Mouse (Mus musculus): ENCODE measurements around the gene Iqsec1. TPM values are rescaled to one million over a fixed set of nuclear protein-coding genes. Genes with fewer than 3 reads are reported as not detected.

Iqsec1 gene
- polyA plus RNA-seq, 1 experiment from 2014 or later: 14.6 TPM

- H3K9ac ChIP-seq (ENCODE audit: low read length): no peak overlapping the region
- H3K27me3 ChIP-seq (ENCODE audit: control insufficient read depth, insufficient read depth, low read length): no peaks in the 10 kb centered on the region
- H3K4me3 ChIP-seq (ENCODE audit: low read depth, low read length): no peak overlapping the region
- H3K27ac ChIP-seq (ENCODE audit: low read depth, low read length): no peak overlapping the region
- ATAC-seq (ENCODE audit: low FRiP score) (peak; percentile 62; the same call in 1 of the 2 replicates), DNase-seq (ENCODE audit: low spot score, missing footprints) (peak; percentile 83)
- H3K4me1 ChIP-seq (ENCODE audit: control insufficient read depth, insufficient read depth, low read length): peaks cover 25% of the 10 kb centered on the region
- 7% methylated on average over 5 of the region's 5 CpGs for WGBS
- no peak overlapping the region for H3K4me2 ChIP-seq
- H3K36me3 ChIP-seq (ENCODE audit: control insufficient read depth, insufficient read depth, low read length): no peaks in the 10 kb centered on the region
- H3K9me3 ChIP-seq (ENCODE audit: control insufficient read depth, low read length): no peaks in the 10 kb centered on the region
Observed at GRCm38 (mm10) chr6:90808544-90808943, 179.9 kb downstream of the Iqsec1 start.

- Histone ChIP-seq H3K4me3 (ENCODE audit: low read depth, low read length) (no peak overlapping the region), H3K4me2 (no peak overlapping the region), H3K36me3 (ENCODE audit: control insufficient read depth, insufficient read depth, low read length) (no peaks in the 10 kb centered on the region), H3K9ac (ENCODE audit: low read length) (no peak overlapping the region), H3K4me1 (ENCODE audit: control insufficient read depth, insufficient read depth, low read length) (peaks cover 25% of the 10 kb centered on the region), H3K9me3 (ENCODE audit: control insufficient read depth, low read length) (no peaks in the 10 kb centered on the region), H3K27me3 (ENCODE audit: control insufficient read depth, insufficient read depth, low read length) (no peaks in the 10 kb centered on the region), H3K27ac (ENCODE audit: low read depth, low read length) (no peak overlapping the region)
- 69% methylated on average over 3 of the region's 3 CpGs for WGBS
- ATAC-seq (ENCODE audit: low FRiP score) (no peak), DNase-seq (ENCODE audit: low spot score, missing footprints) (no peak)
Observed at GRCm38 (mm10) chr6:90808134-90808533, 180.4 kb downstream of the Iqsec1 start.

DNA sequence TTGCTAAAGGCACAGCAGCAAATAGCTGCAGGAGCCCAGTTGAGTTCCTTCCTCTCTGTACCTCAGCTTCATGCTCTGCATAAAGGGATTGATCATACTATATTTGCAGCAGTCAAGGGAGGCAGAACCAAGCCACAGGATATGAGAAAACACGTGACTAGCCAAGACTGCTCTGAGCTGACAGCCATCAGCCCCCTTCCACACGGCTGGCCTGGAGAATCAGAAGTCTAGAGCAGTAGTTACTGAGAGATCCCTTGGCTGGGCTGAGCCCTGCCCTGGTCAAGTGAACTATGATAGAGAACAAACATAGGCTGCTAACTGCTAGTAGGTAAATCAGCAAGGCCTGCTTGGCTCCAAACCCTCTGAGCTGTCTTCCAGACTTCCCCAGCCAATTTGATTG, 180.9 kb downstream of the Iqsec1 start:
- peaks cover 25% of the 10 kb centered on the region for H3K4me1 ChIP-seq (ENCODE audit: control insufficient read depth, insufficient read depth, low read length)
- no peak overlapping the region for H3K27ac ChIP-seq (ENCODE audit: low read depth, low read length)
- H3K4me2 ChIP-seq: no peak overlapping the region

GRCm38 (mm10) chr6:90806743-90807142, 181.7 kb downstream of the Iqsec1 start:
- H3K27me3 ChIP-seq (ENCODE audit: control insufficient read depth, insufficient read depth, low read length): no peaks in the 10 kb centered on the region
- DNase-seq (ENCODE audit: low spot score, missing footprints): peak; percentile 59
- ATAC-seq (ENCODE audit: low FRiP score): no peak
- no peak overlapping the region for H3K4me2 ChIP-seq
- no peak overlapping the region for H3K9ac ChIP-seq (ENCODE audit: low read length)
- no peak overlapping the region for H3K4me3 ChIP-seq (ENCODE audit: low read depth, low read length)
- H3K36me3 ChIP-seq (ENCODE audit: control insufficient read depth, insufficient read depth, low read length): no peaks in the 10 kb centered on the region
- H3K27ac ChIP-seq (ENCODE audit: low read depth, low read length): no peak overlapping the region
- WGBS: 63% methylated on average over 1 of the region's 1 CpGs
- no peaks in the 10 kb centered on the region for H3K9me3 ChIP-seq (ENCODE audit: control insufficient read depth, low read length)
- peaks cover 25% of the 10 kb centered on the region for H3K4me1 ChIP-seq (ENCODE audit: control insufficient read depth, insufficient read depth, low read length)

More for the DNA sequence above, 180.9 kb downstream of the Iqsec1 start:
- DNase-seq (ENCODE audit: low spot score, missing footprints): peak; percentile 72
- no peaks in the 10 kb centered on the region for H3K27me3 ChIP-seq (ENCODE audit: control insufficient read depth, insufficient read depth, low read length)
- WGBS: 43% methylated on average over 2 of the region's 2 CpGs
- H3K9ac ChIP-seq (ENCODE audit: low read length): no peak overlapping the region
- no peak for ATAC-seq (ENCODE audit: low FRiP score)
- H3K36me3 ChIP-seq (ENCODE audit: control insufficient read depth, insufficient read depth, low read length): no peaks in the 10 kb centered on the region
- H3K4me3 ChIP-seq (ENCODE audit: low read depth, low read length): no peak overlapping the region
- H3K9me3 ChIP-seq (ENCODE audit: control insufficient read depth, low read length): no peaks in the 10 kb centered on the region

- Histone ChIP-seq H3K4me1 (ENCODE audit: control insufficient read depth, insufficient read depth, low read length) (peaks cover 20% of the 10 kb centered on the region), H3K36me3 (ENCODE audit: control insufficient read depth, insufficient read depth, low read length) (no peaks in the 10 kb centered on the region), H3K27ac (ENCODE audit: low read depth, low read length) (no peak overlapping the region), H3K4me3 (ENCODE audit: low read depth, low read length) (no peak overlapping the region), H3K27me3 (ENCODE audit: control insufficient read depth, insufficient read depth, low read length) (no peaks in the 10 kb centered on the region), H3K4me2 (no peak overlapping the region), H3K9me3 (ENCODE audit: control insufficient read depth, low read length) (no peaks in the 10 kb centered on the region), H3K9ac (ENCODE audit: low read length) (no peak overlapping the region)
- ATAC-seq (ENCODE audit: low FRiP score) (no peak), DNase-seq (ENCODE audit: low spot score, missing footprints) (no peak)
- 80% methylated on average over 2 of the region's 2 CpGs for WGBS
Observed at GRCm38 (mm10) chr6:90805101-90805500, 183.4 kb downstream of the Iqsec1 start.

- DNase-seq (ENCODE audit: low spot score, missing footprints) (no peak), ATAC-seq (ENCODE audit: low FRiP score) (no peak)
- H3K9ac ChIP-seq (ENCODE audit: low read length): no peak overlapping the region
- no peak overlapping the region for H3K4me3 ChIP-seq (ENCODE audit: low read depth, low read length)
- H3K36me3 ChIP-seq (ENCODE audit: control insufficient read depth, insufficient read depth, low read length): no peaks in the 10 kb centered on the region
- no peak overlapping the region for H3K4me2 ChIP-seq
- peaks cover 16% of the 10 kb centered on the region for H3K4me1 ChIP-seq (ENCODE audit: control insufficient read depth, insufficient read depth, low read length)
- no peaks in the 10 kb centered on the region for H3K9me3 ChIP-seq (ENCODE audit: control insufficient read depth, low read length)
- H3K27me3 ChIP-seq (ENCODE audit: control insufficient read depth, insufficient read depth, low read length): no peaks in the 10 kb centered on the region
- no peak overlapping the region for H3K27ac ChIP-seq (ENCODE audit: low read depth, low read length)
Observed at GRCm38 (mm10) chr6:90804646-90805045, 183.8 kb downstream of the Iqsec1 start.

DNA sequence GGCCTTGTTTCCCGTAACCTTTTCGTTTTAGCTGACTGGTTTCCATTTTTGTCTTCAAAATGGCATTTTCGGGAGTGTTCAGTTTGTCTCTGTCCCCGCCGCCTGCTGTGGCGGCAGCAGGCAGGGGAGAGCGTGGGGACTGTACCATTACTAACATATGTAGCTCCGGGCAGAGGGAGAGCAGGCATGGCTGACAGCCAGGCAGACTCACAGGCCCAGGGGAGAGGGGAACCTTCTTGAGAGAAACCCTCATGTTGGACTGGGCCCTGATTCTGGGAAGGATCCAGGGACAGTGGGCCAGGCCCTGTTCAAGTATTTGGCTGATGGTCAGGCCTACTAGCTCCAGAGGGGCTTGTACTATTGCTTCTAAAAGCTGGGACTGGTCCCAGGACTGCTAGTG, 185.9 kb downstream of the Iqsec1 start:
- Histone ChIP-seq H3K9ac (ENCODE audit: low read length) (no peak overlapping the region), H3K9me3 (ENCODE audit: control insufficient read depth, low read length) (no peaks in the 10 kb centered on the region), H3K4me2 (no peak overlapping the region), H3K4me1 (ENCODE audit: control insufficient read depth, insufficient read depth, low read length) (no peaks in the 10 kb centered on the region; the same call in 1 of the 2 replicates), H3K36me3 (ENCODE audit: control insufficient read depth, insufficient read depth, low read length) (no peaks in the 10 kb centered on the region), H3K4me3 (ENCODE audit: low read depth, low read length) (no peak overlapping the region), H3K27me3 (ENCODE audit: control insufficient read depth, insufficient read depth, low read length) (no peaks in the 10 kb centered on the region), H3K27ac (ENCODE audit: low read depth, low read length) (no peak overlapping the region)
- no peak for ATAC-seq (ENCODE audit: low FRiP score)
- no peak for DNase-seq (ENCODE audit: low spot score, missing footprints)
- 89% methylated on average over 8 of the region's 8 CpGs for WGBS

GRCm38 (mm10) chr6:90802058-90802457, 186.4 kb downstream of the Iqsec1 start:
- H3K4me2 ChIP-seq: no peak overlapping the region
- no peak overlapping the region for H3K9ac ChIP-seq (ENCODE audit: low read length)
- H3K9me3 ChIP-seq (ENCODE audit: control insufficient read depth, low read length): no peaks in the 10 kb centered on the region
- 69% methylated on average over 3 of the region's 3 CpGs for WGBS
- no peaks in the 10 kb centered on the region for H3K4me1 ChIP-seq (ENCODE audit: control insufficient read depth, insufficient read depth, low read length)
- ATAC-seq (ENCODE audit: low FRiP score) (no peak), DNase-seq (ENCODE audit: low spot score, missing footprints) (no peak)
- H3K36me3 ChIP-seq (ENCODE audit: control insufficient read depth, insufficient read depth, low read length): no peaks in the 10 kb centered on the region
- no peak overlapping the region for H3K27ac ChIP-seq (ENCODE audit: low read depth, low read length)
- H3K27me3 ChIP-seq (ENCODE audit: control insufficient read depth, insufficient read depth, low read length): no peaks in the 10 kb centered on the region
- H3K4me3 ChIP-seq (ENCODE audit: low read depth, low read length): no peak overlapping the region

DNA sequence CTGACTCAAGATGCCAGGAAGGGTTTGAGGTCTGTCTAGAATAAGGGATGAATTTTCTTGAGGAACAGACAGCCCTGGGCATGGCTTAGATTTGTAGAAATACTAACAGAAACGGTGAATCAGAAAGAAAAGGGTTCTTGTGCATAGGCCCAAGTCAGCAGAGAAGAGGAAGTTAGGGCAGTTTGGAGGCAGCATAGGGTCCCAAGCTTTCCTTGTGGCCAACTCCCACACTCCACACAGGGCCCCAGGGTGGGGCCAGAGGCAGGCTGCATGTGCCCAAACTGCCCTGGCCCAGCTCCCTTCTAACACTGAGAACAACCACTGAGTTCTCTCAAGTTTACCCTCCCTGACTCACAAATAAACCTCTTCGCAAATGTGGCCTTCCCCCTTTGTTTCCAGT, 187.7 kb downstream of the Iqsec1 start:
- Histone ChIP-seq H3K9ac (ENCODE audit: low read length) (no peak overlapping the region), H3K36me3 (ENCODE audit: control insufficient read depth, insufficient read depth, low read length) (no peaks in the 10 kb centered on the region), H3K9me3 (ENCODE audit: control insufficient read depth, low read length) (no peaks in the 10 kb centered on the region), H3K27ac (ENCODE audit: low read depth, low read length) (no peak overlapping the region), H3K27me3 (ENCODE audit: control insufficient read depth, insufficient read depth, low read length) (no peaks in the 10 kb centered on the region), H3K4me3 (ENCODE audit: low read depth, low read length) (no peak overlapping the region), H3K4me2 (no peak overlapping the region), H3K4me1 (ENCODE audit: control insufficient read depth, insufficient read depth, low read length) (no peaks in the 10 kb centered on the region)
- DNase-seq (ENCODE audit: low spot score, missing footprints) (no peak), ATAC-seq (ENCODE audit: low FRiP score) (no peak)
- WGBS: 92% methylated on average over 2 of the region's 2 CpGs

DNA sequence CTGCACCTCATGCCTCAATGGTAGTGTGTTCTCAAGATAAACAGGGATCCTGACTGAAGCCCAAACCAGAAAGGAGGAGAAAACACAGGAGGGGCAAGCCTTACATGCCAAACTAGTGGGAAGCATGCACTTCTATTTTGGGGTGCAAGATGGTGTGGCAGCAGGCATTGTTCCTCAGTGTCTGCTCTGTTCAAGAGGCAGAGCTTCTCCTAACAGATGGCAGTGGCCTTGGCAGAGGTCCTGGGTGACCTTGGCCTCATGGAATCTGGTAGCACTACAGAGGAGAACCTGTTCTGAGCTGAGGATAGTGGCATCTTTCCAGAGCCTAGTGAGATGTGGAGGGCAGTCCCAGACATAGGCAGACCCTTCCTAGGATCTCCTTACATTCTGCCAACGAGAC, 189.4 kb downstream of the Iqsec1 start:
- Histone ChIP-seq H3K4me3 (ENCODE audit: low read depth, low read length) (no peak overlapping the region), H3K4me1 (ENCODE audit: control insufficient read depth, insufficient read depth, low read length) (no peaks in the 10 kb centered on the region), H3K4me2 (no peak overlapping the region), H3K36me3 (ENCODE audit: control insufficient read depth, insufficient read depth, low read length) (no peaks in the 10 kb centered on the region), H3K27ac (ENCODE audit: low read depth, low read length) (no peak overlapping the region), H3K9ac (ENCODE audit: low read length) (no peak overlapping the region), H3K9me3 (ENCODE audit: control insufficient read depth, low read length) (no peaks in the 10 kb centered on the region), H3K27me3 (ENCODE audit: control insufficient read depth, insufficient read depth, low read length) (no peaks in the 10 kb centered on the region)
- 100% methylated on average over 1 of the region's 1 CpGs for WGBS
- DNase-seq (ENCODE audit: low spot score, missing footprints) (no peak), ATAC-seq (ENCODE audit: low FRiP score) (no peak)
